Mouse (Mus musculus): ENCODE data around the gene Olfr730. TPM values are rescaled to one million over a fixed set of nuclear protein-coding genes. Genes with fewer than 3 reads are reported as not detected.

Olfr730 gene
- total RNA-seq (2023), result not detected

DNA sequence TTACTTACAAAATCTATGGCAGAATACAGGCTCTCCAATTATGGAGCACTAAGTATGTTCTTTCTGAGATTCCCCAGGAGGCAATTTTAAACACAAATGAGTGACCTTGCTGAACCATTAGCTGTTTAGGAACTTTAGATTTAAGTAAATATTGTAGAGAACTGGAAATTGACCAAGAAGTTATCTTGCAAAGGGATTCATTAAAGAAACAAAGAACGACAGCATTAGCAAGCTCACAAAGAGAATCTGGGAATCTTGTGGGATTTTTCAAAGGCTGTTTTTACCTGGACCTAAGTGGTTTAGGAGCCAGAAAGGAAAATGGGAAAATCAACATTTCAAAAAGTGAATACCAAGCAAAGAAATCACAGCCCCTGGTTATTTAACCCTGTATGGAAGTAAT, at the start of gene Olfr730:
Gene Olfr730 (minus strand): TSS at position 101 of the 400 bp plus-strand sequence.

DNA sequence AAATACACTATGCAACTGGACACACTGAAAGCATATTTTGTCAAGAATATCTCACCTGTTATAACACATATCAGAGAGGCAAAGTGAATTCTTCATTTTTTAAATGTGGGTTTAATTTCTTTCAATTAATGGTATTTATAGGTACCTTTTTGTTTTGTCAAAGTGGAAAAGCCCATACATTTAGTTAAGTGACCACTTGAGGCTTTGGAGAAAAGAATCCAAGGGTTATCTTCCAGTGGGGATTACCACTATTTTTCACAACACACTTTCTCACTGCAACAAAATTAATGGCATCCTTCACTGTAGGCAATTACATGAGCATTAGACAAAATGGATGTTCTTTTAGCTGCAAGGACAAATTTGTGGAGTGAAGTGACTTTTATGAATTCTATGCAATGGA, 35.2 kb downstream of the Olfr730 start, which contains the start of gene Olfr729:
Gene Olfr729 (minus strand): TSS at position 101 of the 400 bp plus-strand sequence.

DNA sequence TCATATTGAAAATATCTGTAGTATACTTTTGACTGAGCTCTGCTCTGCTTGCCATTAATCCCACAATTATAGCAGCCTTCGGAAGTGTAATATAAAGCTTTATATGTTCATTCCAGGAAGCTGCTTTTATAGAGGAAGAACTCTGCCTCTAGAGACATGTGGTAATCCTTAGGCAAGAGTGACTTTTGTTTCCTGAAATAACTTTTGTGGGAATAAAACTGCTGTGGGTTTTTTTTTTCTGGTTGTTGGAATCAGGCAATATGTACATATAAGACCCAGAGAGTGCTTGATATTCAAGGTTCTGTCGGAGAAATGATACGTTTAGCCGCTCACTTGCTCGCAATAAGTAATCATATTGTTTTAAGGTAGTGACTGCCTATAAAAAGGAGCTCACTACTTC, 45.4 kb downstream of the Olfr730 start, which contains the start of gene Olfr728:
Gene Olfr728 (minus strand): TSS at position 101 of the 400 bp plus-strand sequence.

Other genes with a start within 250 kb of the Olfr730 start
- gene Olfr724, start 224.9 kb downstream of the Olfr730 start, total RNA-seq (2023), result not detected
- not detected for gene Olfr725, start 147.8 kb downstream of the Olfr730 start, total RNA-seq (2023)
- gene Olfr726, start 97.2 kb downstream of the Olfr730 start, total RNA-seq (2023), result not detected
- not detected for gene Olfr727, start 65.0 kb downstream of the Olfr730 start, total RNA-seq (2023)
- not detected for gene Olfr728, start 45.5 kb downstream of the Olfr730 start, total RNA-seq (2023)
- gene Olfr729, start 35.3 kb downstream of the Olfr730 start, total RNA-seq (2023), result not detected
- gene Olfr731, start 53.7 kb upstream of the Olfr730 start, total RNA-seq (2023), result not detected
- not detected for gene Olfr732, start 96.0 kb upstream of the Olfr730 start, total RNA-seq (2023)
- not detected for gene Olfr733, start 113.3 kb upstream of the Olfr730 start, total RNA-seq (2023)
- not detected for gene Olfr734, start 138.6 kb upstream of the Olfr730 start, total RNA-seq (2023)
- not detected for gene Olfr735, start 160.7 kb upstream of the Olfr730 start, total RNA-seq (2023)
- gene Tlr11, start 169.7 kb upstream of the Olfr730 start, total RNA-seq (2023), result 1 to 10 TPM; 5.0 to 5.4 TPM
- gene Olfr736, start 193.0 kb upstream of the Olfr730 start, total RNA-seq (2023), result not detected
- not detected for gene Olfr738, start 219.4 kb upstream of the Olfr730 start, total RNA-seq (2023)
- not detected for gene Olfr739, start 230.4 kb upstream of the Olfr730 start, total RNA-seq (2023)

All from monocyte, adult 59 days (primary cell).